Mouse (Mus musculus) heart, postnatal 4 days (tissue): Measurements from ENCODE around the gene Etv6. TPM values are rescaled to one million over a fixed set of nuclear protein-coding genes. Genes with fewer than 3 reads are reported as not detected.

ENCODE experiments used
- DNase-seq: peaks from one replicate; pipeline ENCODE4 v3.0.0; 2021
- total RNA-seq, 2 experiments: library from RNA; stranded (reverse); gene quantifications; 2 replicates each; pipeline ENCODE4 v1.2.3; 2021

The Etv6 gene
- total RNA-seq, 2 experiments from 2014 or later, result 28.9 to 32.0 TPM

- peak; percentile 29 for DNase-seq
These were observed 136.6 kb downstream of the Etv6 start for GRCm38 (mm10) chr6:134171906-134172728.

GRCm38 (mm10) chr6:134173439-134173838 is 137.9 kb downstream of the Etv6 start:
- DNase-seq, result no peak

DNA sequence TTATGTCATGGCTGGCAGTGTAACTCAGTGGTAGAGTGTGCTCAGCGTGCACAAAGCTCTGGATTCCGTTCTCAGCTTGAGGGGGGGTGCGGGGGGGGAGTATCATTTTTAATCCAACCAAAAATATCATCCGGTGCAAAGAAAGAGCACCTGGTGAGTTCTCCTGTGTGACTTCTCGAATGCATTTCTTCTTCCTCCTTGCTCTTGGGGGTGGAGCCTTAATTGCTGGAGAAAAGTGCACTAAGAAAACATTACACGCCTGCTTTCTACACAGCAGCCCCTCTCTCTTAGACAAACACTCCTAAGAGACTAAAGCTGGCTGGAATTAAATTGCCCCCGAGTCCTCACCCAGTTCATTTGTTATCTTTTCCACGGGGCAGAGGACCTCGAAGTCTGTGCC is 139.6 kb downstream of the Etv6 start:
- no peak for DNase-seq

GRCm38 (mm10) chr6:134177196-134177595 is 141.7 kb downstream of the Etv6 start:
- DNase-seq, result no peak

DNA sequence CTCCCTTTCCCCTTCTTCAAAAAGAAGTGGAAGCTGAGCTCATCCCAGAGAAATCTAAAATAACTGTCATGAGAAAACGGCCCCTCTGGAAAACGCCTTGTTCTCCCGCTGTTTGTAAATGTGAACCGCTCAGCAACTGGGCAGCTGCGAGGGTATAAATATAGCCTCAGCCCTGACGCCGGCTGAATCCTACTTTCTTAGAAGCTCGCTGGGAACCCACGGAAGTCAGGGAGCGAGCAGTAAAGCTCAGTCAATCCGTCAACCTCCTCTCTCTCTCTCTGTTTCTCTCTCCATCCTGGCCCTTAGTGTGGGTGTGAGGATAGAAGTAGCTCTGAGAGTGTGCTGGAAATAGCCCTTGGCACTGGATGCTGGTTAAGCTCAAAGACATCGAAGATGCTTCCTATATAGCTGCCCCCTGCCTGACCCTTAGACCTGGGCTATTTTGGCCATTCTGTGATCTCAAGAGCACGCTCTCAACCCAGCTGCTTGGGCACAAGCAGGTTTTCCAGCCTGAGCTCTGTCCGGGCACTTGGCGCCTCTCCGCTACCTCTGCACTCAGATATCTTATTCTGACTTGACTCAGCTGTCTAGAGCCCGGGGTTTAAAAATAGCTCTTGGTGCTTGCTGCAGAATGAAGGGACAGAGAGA is 146.9 kb downstream of the Etv6 start:
- DNase-seq, result peak; percentile 51

- no peak for DNase-seq
These were observed 148.3 kb downstream of the Etv6 start for GRCm38 (mm10) chr6:134183592-134184342.

GRCm38 (mm10) chr6:134186286-134186903 is 150.9 kb downstream of the Etv6 start:
- peak; percentile 81 for DNase-seq

DNA sequence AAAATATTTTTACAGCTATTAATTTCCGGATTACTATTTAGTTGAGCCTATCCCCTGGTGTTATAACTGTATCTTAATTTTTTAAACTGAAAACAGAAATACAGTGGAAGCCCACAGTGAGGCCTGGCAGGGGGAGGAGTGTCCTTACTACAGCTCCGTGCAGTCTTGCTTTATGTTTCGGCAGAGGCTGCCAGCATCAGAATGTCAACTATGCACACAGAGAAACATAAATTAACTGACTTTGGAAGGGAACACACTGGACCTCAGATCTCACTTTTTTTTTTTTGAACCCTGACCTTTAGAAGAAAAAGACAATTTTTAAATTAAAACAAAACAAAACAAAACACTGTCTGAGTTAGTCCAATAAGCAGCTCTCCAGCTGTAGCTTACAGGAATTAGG is 153.2 kb downstream of the Etv6 start:
- DNase-seq, result no peak

- DNase-seq, result no peak
These were observed 153.7 kb downstream of the Etv6 start for GRCm38 (mm10) chr6:134189174-134189573.

DNA sequence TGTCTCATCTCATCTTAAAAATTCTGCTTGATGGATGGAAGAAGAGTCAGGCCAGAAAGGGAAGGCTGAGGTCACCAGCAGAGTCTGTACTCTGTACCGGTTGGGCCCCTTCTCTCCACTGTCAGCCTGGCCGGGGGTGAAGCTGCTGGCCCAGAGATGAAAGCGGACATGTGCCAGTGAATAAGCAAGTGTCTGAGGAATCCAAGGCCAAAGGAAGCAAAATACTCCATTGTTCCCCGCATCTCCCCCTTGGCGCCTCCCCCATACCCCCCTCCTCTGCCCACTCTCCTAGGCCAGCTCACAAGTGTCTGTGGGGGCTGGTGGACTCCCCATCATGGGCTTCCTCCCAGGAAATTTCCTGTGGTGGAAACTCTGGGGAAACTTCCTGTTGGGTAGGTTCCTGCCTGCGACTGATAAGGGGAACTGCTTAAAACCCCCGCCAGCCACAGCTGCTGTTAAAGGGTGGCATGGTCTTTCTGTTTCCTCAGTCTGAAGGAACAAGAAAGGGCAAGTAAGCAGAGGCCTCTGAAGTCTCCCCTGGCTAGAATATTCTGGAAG is 154.2 kb downstream of the Etv6 start:
- DNase-seq, result peak; percentile 54

GRCm38 (mm10) chr6:134190597-134191278 is 155.2 kb downstream of the Etv6 start:
- no peak for DNase-seq

DNA sequence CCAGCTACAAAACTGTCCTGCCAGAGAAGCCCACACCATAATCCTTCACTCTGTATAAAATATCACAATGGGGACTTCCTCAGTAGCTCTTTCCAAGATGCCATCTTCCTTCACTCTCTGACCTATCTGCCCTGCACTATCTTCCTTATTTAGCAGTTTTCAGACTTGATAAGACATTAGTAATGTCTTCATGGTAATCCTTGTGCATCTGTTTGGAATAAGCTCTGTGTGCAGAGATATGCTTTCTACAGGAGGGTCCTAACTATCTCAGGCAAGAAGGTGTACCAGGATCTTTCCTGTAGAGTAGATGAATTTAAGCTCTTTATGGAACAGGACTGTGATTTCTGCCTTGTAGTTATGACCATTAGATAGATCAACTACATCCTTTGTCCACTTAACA is 157.2 kb downstream of the Etv6 start:
- no peak for DNase-seq

DNA sequence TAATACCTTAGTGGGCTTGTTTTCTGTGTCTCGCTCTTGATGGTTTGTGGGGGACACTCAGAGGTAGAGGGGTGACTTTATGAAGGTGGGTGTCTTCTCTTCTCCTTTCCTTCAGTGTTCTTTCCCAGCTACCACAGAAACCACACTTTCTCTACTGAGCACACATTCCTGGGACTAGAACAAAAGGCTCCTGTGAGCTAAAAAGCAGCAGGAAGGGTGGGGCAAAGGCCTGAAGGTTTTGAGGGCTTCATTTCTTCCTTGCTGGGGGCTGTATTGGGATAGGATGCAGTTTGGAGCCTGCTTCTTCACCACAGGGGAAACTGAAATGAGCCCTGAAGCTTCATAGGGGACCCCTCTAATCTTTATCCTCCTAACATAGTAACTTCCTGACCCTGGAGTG is 164.4 kb downstream of the Etv6 start:
- no peak for DNase-seq

DNA sequence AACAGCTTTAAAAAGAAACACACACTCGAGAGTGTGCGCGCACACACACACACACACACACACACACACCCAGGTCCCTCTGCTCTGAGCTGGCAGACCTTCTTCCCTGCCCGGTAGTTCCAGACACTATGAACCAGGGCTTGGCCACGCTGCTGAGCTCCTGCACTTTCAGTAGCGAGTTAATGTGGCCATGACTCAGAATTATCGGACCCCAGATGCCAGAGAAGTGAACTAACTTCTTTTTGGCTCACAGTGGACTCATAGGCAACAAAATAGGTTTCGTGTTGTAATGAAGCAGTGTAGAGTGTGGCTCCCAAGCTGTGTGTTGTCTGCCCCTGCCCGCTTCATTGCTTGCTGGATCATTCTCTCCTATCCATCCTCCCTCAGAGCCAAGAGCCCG is 165.1 kb downstream of the Etv6 start:
- peak; percentile 27 for DNase-seq

GRCm38 (mm10) chr6:134202176-134202575 is 166.7 kb downstream of the Etv6 start:
- DNase-seq, result no peak

DNA sequence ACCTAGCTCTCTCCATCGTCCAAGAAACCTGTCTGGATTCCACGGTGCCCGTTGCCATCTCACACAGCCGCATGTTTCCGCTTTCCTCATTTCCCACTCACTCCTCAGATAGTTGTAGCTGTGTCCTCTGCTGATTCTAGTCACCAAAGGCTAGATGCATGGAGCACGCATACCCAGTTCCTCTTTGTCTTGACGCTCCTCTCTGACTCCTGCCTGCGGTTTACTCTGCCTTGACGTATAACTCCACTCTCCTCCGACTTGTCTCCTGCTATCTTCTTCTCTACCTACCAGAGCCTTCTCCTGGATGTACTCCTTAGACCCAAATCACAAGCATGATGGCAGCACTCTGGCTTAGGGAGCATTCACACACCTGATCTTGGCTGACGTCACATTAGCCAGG is 169.7 kb downstream of the Etv6 start:
- no peak for DNase-seq

GRCm38 (mm10) chr6:134205726-134206125 is 170.2 kb downstream of the Etv6 start:
- DNase-seq, result no peak

DNA sequence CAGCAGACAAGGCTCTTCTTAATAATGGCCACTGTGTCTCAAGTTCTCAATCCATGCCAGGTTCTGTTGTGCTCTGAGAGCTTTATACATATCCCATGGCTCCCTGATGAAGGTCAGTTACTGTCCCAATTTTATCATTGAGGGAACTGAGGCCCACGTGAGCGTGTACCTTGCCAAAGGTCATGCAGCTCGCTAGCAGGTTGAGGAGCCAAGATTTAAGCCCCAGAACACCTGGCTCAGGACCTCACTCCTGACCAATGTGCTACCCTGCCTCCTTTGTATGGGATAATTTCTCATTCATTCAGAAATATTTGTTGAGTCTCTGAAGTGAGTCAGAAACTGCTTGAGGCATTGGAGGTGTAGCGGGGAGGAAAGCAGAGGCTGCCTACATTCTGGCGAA is 170.8 kb downstream of the Etv6 start:
- DNase-seq, result no peak

DNA sequence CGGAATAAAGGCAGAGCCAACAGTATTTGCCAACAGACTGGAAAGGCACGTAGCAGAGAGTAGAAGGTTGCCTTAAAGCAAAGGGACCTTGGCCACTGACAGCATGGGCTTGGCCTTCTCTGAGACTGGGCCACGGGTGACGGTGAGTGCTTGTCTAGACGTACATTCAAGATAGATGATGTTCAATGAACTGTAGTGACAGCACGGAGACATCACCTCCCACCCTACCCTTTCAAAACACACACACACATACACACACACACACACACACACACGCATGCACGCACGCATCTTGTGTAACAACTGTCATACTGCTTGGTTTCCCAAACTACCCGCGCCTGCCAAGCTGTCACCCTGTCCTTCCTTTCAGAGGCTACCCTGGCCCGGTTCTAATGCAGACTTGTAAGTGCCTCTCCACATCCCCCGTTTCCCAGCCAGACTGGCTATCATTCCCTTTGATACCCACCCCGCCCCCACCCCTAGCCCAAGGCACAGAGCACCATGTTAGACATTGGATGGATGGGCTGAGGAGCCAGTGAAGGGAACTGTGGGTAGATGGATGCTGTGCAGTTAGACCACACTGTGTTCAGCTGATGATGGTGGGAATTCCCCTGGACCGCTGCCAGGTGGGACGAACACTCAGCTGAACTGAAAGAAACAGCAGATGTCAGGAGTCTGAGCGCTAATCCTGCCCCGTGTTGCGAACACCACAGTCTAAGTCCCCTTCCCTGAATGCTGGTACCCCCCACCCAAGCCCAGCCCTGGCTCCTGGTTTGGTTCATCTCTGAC is 172.1 kb downstream of the Etv6 start:
- DNase-seq, result peak; percentile 81

- DNase-seq, result peak; percentile 42
These were observed 172.9 kb downstream of the Etv6 start for GRCm38 (mm10) chr6:134208180-134208952.
